Mouse (Mus musculus) myocyte (in vitro differentiated cells): ENCODE measurements around the gene Cfdp1.

Experiments
- E2F4 ChIP-seq: IDR thresholded peaks from one replicate; pipeline ENCODE4 v1.6.1; 2011; ENCODE audit warnings: mild to moderate bottlenecking, control low read depth, moderate library complexity; ENCODE audit not compliant: insufficient read depth
- MAX ChIP-seq: IDR thresholded peaks from one replicate; pipeline ENCODE4 v1.6.1; 2011; ENCODE audit warnings: low read depth, mild to moderate bottlenecking, control low read depth
- POLR2A ChIP-seq: IDR thresholded peaks from one replicate; pipeline ENCODE4 v1.6.1; 2011; ENCODE audit warnings: low read depth, mild to moderate bottlenecking, control low read depth, moderate library complexity; ENCODE audit not compliant: insufficient read length
- POLR2AphosphoS2 ChIP-seq: IDR thresholded peaks from one replicate; pipeline ENCODE4 v1.6.1; 2011; ENCODE audit warnings: low read depth, control low read depth; ENCODE audit not compliant: insufficient read length
- TCF12 ChIP-seq: IDR thresholded peaks from one replicate; pipeline ENCODE4 v1.6.1; 2011; ENCODE audit warnings: mild to moderate bottlenecking, control low read depth; ENCODE audit not compliant: poor library complexity, insufficient read depth, severe bottlenecking
- USF1 ChIP-seq: IDR thresholded peaks from one replicate; pipeline ENCODE4 v1.6.1; 2011; ENCODE audit warnings: low read depth, mild to moderate bottlenecking, control low read depth, moderate library complexity

DNA sequence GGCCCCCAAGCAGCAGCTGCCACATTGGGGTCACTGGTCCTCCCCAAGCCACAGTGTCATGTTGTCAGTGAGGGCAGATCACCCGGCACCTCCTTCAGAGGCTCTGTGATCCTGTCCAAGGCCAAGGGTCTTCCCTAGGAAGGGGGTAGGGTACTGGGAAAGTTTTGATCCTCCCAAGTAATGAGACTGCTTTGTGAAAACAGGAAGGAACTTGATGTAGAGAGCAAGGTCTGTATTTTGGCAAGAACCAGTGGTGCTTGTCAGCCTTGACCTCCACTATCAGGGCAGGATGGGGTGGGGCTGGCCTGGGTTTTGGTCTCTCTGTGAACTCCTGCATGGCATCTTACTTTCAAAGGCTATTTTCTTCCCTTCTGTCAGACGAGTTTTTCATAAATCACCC is 100.0 kb downstream of the Cfdp1 start:
- TF ChIP-seq USF1 (no peak), E2F4 (no peak), POLR2A (no peak), MAX (no peak), TCF12 (no peak), POLR2AphosphoS2 (no peak)
